Mouse (Mus musculus): Measurements from ENCODE around the gene Celf2. TPM values are rescaled to one million over a fixed set of nuclear protein-coding genes. Genes with fewer than 3 reads are reported as not detected.

Gene Celf2
- total RNA-seq, 1 experiment, result 3.7 TPM

GRCm38 (mm10) chr2:7245958-7246774 lies 263.2 kb downstream of the Celf2 start:
- TF ChIP-seq ZNF384 (IDR thresholded peaks at IDR 0.05; ENCODE audit: low read depth, low read length) (no peak), CHD2 (IDR thresholded peaks at IDR 0.05; ENCODE audit: low read depth, low read length) (no peak), MAFK (IDR thresholded peaks at IDR 0.05; ENCODE audit: insufficient read depth, low read depth, low read length) (no peak), HCFC1 (IDR thresholded peaks at IDR 0.05; ENCODE audit: borderline replicate concordance, insufficient read depth, low read length) (no peak), ZC3H11A (IDR thresholded peaks at IDR 0.05; ENCODE audit: borderline replicate concordance, low read depth, low read length) (no peak)
- Histone ChIP-seq H3K4me1 (ENCODE audit: control insufficient read depth in 2 of 2, insufficient read depth in 2 of 2, low read length in 2 of 2, poor library complexity in 1 of 2) (no peaks in the 10 kb centered on the region), H3K4me3 (ENCODE audit: insufficient read depth in 1 of 2, low read depth in 1 of 2, low read length in 2 of 2, poor library complexity in 1 of 2, severe bottlenecking in 1 of 2) (no peak overlapping the region), H3K36me3 (ENCODE audit: control insufficient read depth, insufficient read depth, low read length, poor library complexity, severe bottlenecking) (no peaks in the 10 kb centered on the region), H3K9me3 (ENCODE audit: control insufficient read depth, insufficient read depth, low read depth, low read length) (no peaks in the 10 kb centered on the region), H3K9ac (ENCODE audit: insufficient read depth, low read depth, low read length, poor library complexity, severe bottlenecking) (no peak overlapping the region), H3K27ac (ENCODE audit: insufficient read depth, low read depth, low read length, poor library complexity, severe bottlenecking) (no peak overlapping the region)
- DNase-seq (ENCODE audit: low read depth, low spot score), result no peak
- in situ Hi-C loops (cut with MboI; ENCODE audit: low sequenced_read_pairs in 2 of 2, unreplicated experiment in 2 of 2), result no loop called here

- no peak for TF ChIP-seq ZC3H11A (IDR thresholded peaks at IDR 0.05; ENCODE audit: borderline replicate concordance, low read depth, low read length)
- no peak for TF ChIP-seq MAFK (IDR thresholded peaks at IDR 0.05; ENCODE audit: insufficient read depth, low read depth, low read length)
- no peak for TF ChIP-seq CHD2 (IDR thresholded peaks at IDR 0.05; ENCODE audit: low read depth, low read length)
- TF ChIP-seq ZNF384 (IDR thresholded peaks at IDR 0.05; ENCODE audit: low read depth, low read length), result no peak
- TF ChIP-seq HCFC1 (IDR thresholded peaks at IDR 0.05; ENCODE audit: borderline replicate concordance, insufficient read depth, low read length), result no peak
- no peaks in the 10 kb centered on the region for H3K36me3 ChIP-seq (ENCODE audit: control insufficient read depth, insufficient read depth, low read length, poor library complexity, severe bottlenecking)
- no peak for DNase-seq (ENCODE audit: low read depth, low spot score)
- H3K27ac ChIP-seq (ENCODE audit: insufficient read depth, low read depth, low read length, poor library complexity, severe bottlenecking), result no peak overlapping the region
- in situ Hi-C loops (cut with MboI; ENCODE audit: low sequenced_read_pairs in 2 of 2, unreplicated experiment in 2 of 2), result no loop called here
- H3K4me1 ChIP-seq (ENCODE audit: control insufficient read depth in 2 of 2, insufficient read depth in 2 of 2, low read length in 2 of 2, poor library complexity in 1 of 2), result no peaks in the 10 kb centered on the region
- H3K4me3 ChIP-seq (ENCODE audit: insufficient read depth in 1 of 2, low read depth in 1 of 2, low read length in 2 of 2, poor library complexity in 1 of 2, severe bottlenecking in 1 of 2), result no peak overlapping the region
- H3K9me3 ChIP-seq (ENCODE audit: control insufficient read depth, insufficient read depth, low read depth, low read length), result no peaks in the 10 kb centered on the region
- H3K9ac ChIP-seq (ENCODE audit: insufficient read depth, low read depth, low read length, poor library complexity, severe bottlenecking), result no peak overlapping the region
Observed at GRCm38 (mm10) chr2:7242139-7242538, 267.2 kb downstream of the Celf2 start.

GRCm38 (mm10) chr2:7241523-7241941 lies 267.8 kb downstream of the Celf2 start:
- no peak overlapping the region for H3K4me3 ChIP-seq (ENCODE audit: insufficient read depth in 1 of 2, low read depth in 1 of 2, low read length in 2 of 2, poor library complexity in 1 of 2, severe bottlenecking in 1 of 2)
- no peak overlapping the region for H3K9ac ChIP-seq (ENCODE audit: insufficient read depth, low read depth, low read length, poor library complexity, severe bottlenecking)
- H3K9me3 ChIP-seq (ENCODE audit: control insufficient read depth, insufficient read depth, low read depth, low read length), result no peaks in the 10 kb centered on the region
- no peaks in the 10 kb centered on the region for H3K36me3 ChIP-seq (ENCODE audit: control insufficient read depth, insufficient read depth, low read length, poor library complexity, severe bottlenecking)
- H3K27ac ChIP-seq (ENCODE audit: insufficient read depth, low read depth, low read length, poor library complexity, severe bottlenecking), result no peak overlapping the region
- DNase-seq (ENCODE audit: low read depth, low spot score), result no peak
- no peaks in the 10 kb centered on the region for H3K4me1 ChIP-seq (ENCODE audit: control insufficient read depth in 2 of 2, insufficient read depth in 2 of 2, low read length in 2 of 2, poor library complexity in 1 of 2)
- in situ Hi-C loops (cut with MboI; ENCODE audit: low sequenced_read_pairs in 2 of 2, unreplicated experiment in 2 of 2), result no loop called here
- TF ChIP-seq ZNF384 (IDR thresholded peaks at IDR 0.05; ENCODE audit: low read depth, low read length) (no peak), MAFK (IDR thresholded peaks at IDR 0.05; ENCODE audit: insufficient read depth, low read depth, low read length) (no peak)

GRCm38 (mm10) chr2:7237283-7237682 lies 272.1 kb downstream of the Celf2 start:
- Histone ChIP-seq H3K27ac (ENCODE audit: insufficient read depth, low read depth, low read length, poor library complexity, severe bottlenecking) (no peak overlapping the region), H3K36me3 (ENCODE audit: control insufficient read depth, insufficient read depth, low read length, poor library complexity, severe bottlenecking) (no peaks in the 10 kb centered on the region), H3K9ac (ENCODE audit: insufficient read depth, low read depth, low read length, poor library complexity, severe bottlenecking) (no peak overlapping the region), H3K9me3 (ENCODE audit: control insufficient read depth, insufficient read depth, low read depth, low read length) (no peaks in the 10 kb centered on the region), H3K4me3 (ENCODE audit: insufficient read depth in 1 of 2, low read depth in 1 of 2, low read length in 2 of 2, poor library complexity in 1 of 2, severe bottlenecking in 1 of 2) (no peak overlapping the region), H3K4me1 (ENCODE audit: control insufficient read depth in 2 of 2, insufficient read depth in 2 of 2, low read length in 2 of 2, poor library complexity in 1 of 2) (no peaks in the 10 kb centered on the region)
- DNase-seq (ENCODE audit: low read depth, low spot score), result no peak
- in situ Hi-C loops (cut with MboI; ENCODE audit: low sequenced_read_pairs in 2 of 2, unreplicated experiment in 2 of 2), result no loop called here
- TF ChIP-seq ZNF384 (IDR thresholded peaks at IDR 0.05; ENCODE audit: low read depth, low read length) (no peak), ZC3H11A (IDR thresholded peaks at IDR 0.05; ENCODE audit: borderline replicate concordance, low read depth, low read length) (no peak), HCFC1 (IDR thresholded peaks at IDR 0.05; ENCODE audit: borderline replicate concordance, insufficient read depth, low read length) (no peak), MAFK (IDR thresholded peaks at IDR 0.05; ENCODE audit: insufficient read depth, low read depth, low read length) (no peak), CHD2 (IDR thresholded peaks at IDR 0.05; ENCODE audit: low read depth, low read length) (no peak)

Measured in ES-E14 (cell line).